Mouse (Mus musculus): ENCODE results near the gene Pacsin2.
"Not testable (repeated sequence)": the region's sequence is repeated elsewhere in the genome, so short reads cannot be mapped to it uniquely, and the experiment has no call there.

Pacsin2 gene

GRCm38 (mm10) chr15:83464083-83464904, at the start of gene Pacsin2:
Gene Pacsin2 (minus strand): TSS chr15:83464606.
- peak; percentile 96 for DNase-seq (ENCODE audit: low read depth, low spot score)

GRCm38 (mm10) chr15:83512489-83513281, 48.3 kb upstream of the Pacsin2 start:
- DNase-seq (ENCODE audit: low read depth, low spot score), result no peak

GRCm38 (mm10) chr15:83510805-83511405, 46.5 kb upstream of the Pacsin2 start, which contains the start of gene Ttll1:
Gene Ttll1 (minus strand): TSS chr15:83510893.
- DNase-seq (ENCODE audit: low read depth, low spot score), result peak; percentile 91

- no peak for DNase-seq (ENCODE audit: low read depth, low spot score)
These were observed 45.8 kb upstream of the Pacsin2 start for GRCm38 (mm10) chr15:83509950-83510804.

- DNase-seq (ENCODE audit: low read depth, low spot score), result not testable (repeated sequence)
These were observed 37.1 kb upstream of the Pacsin2 start for GRCm38 (mm10) chr15:83501483-83501882.

GRCm38 (mm10) chr15:83500352-83500751, 35.9 kb upstream of the Pacsin2 start:
- DNase-seq (ENCODE audit: low read depth, low spot score), result no peak

GRCm38 (mm10) chr15:83499211-83499755, 34.9 kb upstream of the Pacsin2 start:
- no peak for DNase-seq (ENCODE audit: low read depth, low spot score)

- no peak for DNase-seq (ENCODE audit: low read depth, low spot score)
These were observed 32.9 kb upstream of the Pacsin2 start for GRCm38 (mm10) chr15:83497299-83497698.

GRCm38 (mm10) chr15:83495787-83496367, 31.5 kb upstream of the Pacsin2 start:
- DNase-seq (ENCODE audit: low read depth, low spot score), result no peak

GRCm38 (mm10) chr15:83495195-83495594, 30.8 kb upstream of the Pacsin2 start:
- DNase-seq (ENCODE audit: low read depth, low spot score), result no peak

GRCm38 (mm10) chr15:83494572-83494920, 30.1 kb upstream of the Pacsin2 start:
- DNase-seq (ENCODE audit: low read depth, low spot score), result no peak

GRCm38 (mm10) chr15:83493856-83494571, 29.6 kb upstream of the Pacsin2 start:
- DNase-seq (ENCODE audit: low read depth, low spot score), result no peak

GRCm38 (mm10) chr15:83491891-83492290, 27.5 kb upstream of the Pacsin2 start:
- no peak for DNase-seq (ENCODE audit: low read depth, low spot score)

GRCm38 (mm10) chr15:83489471-83489870, 25.1 kb upstream of the Pacsin2 start:
- no peak for DNase-seq (ENCODE audit: low read depth, low spot score)

- DNase-seq (ENCODE audit: low read depth, low spot score), result no peak
These were observed 23.2 kb upstream of the Pacsin2 start for GRCm38 (mm10) chr15:83487477-83488115.

- no peak for DNase-seq (ENCODE audit: low read depth, low spot score)
These were observed 19.9 kb upstream of the Pacsin2 start for GRCm38 (mm10) chr15:83484311-83484710.

- DNase-seq (ENCODE audit: low read depth, low spot score), result no peak
These were observed 19.1 kb upstream of the Pacsin2 start for GRCm38 (mm10) chr15:83483482-83483881.

- DNase-seq (ENCODE audit: low read depth, low spot score), result no peak
These were observed 18.3 kb upstream of the Pacsin2 start for GRCm38 (mm10) chr15:83482645-83483224.

GRCm38 (mm10) chr15:83481236-83481780, 16.9 kb upstream of the Pacsin2 start:
- no peak for DNase-seq (ENCODE audit: low read depth, low spot score)

All from skeletal muscle tissue, adult 2 months (tissue).